Mouse (Mus musculus) embryonic facial prominence, embryonic 15.5 days (tissue): Measurements from ENCODE around the gene Hdac10. TPM values are rescaled to one million over a fixed set of nuclear protein-coding genes. Genes with fewer than 3 reads are reported as not detected.

Experiments
- ATAC-seq: fragments of 200-750 bp; cut with Nextera tagmentation; 2 replicates; pipeline ENCODE4 v1.8.0; 2017; ENCODE audit warnings: low read depth, moderate TSS enrichment; ENCODE audit not compliant: insufficient number of reproducible peaks, low FRiP score, low TSS enrichment
- H3K27ac ChIP-seq: fragments of 300-500 bp; sonication (generic); replicated peaks from 2 replicates; pipeline ENCODE4 v1.5.1; 2015; ENCODE audit warnings: mild to moderate bottlenecking, inconsistent platforms
- H3K27me3 ChIP-seq: fragments of 300-500 bp; sonication (generic); 2 replicates; pipeline ENCODE4 v1.6.1; 2015; ENCODE audit warnings: inconsistent platforms
- H3K36me3 ChIP-seq: fragments of 300-500 bp; sonication (generic); 2 replicates; pipeline ENCODE4 v1.6.1; 2015; ENCODE audit warnings: mild to moderate bottlenecking, inconsistent platforms
- H3K4me1 ChIP-seq: fragments of 300-500 bp; sonication (generic); 2 replicates; pipeline ENCODE4 v1.6.1; 2015; ENCODE audit warnings: inconsistent platforms
- H3K4me2 ChIP-seq: fragments of 300-500 bp; sonication (generic); replicated peaks from 2 replicates; pipeline ENCODE4 v1.6.1; 2015; ENCODE audit warnings: mild to moderate bottlenecking, inconsistent platforms
- H3K4me3 ChIP-seq: fragments of 300-500 bp; sonication (generic); replicated peaks from 2 replicates; pipeline ENCODE4 v1.5.1; 2015; ENCODE audit warnings: mild to moderate bottlenecking, inconsistent platforms
- H3K9ac ChIP-seq: fragments of 300-500 bp; sonication (generic); 2 replicates; pipeline ENCODE4 v1.6.1; 2015; ENCODE audit warnings: inconsistent platforms
- H3K9me3 ChIP-seq: fragments of 300-500 bp; sonication (generic); replicated peaks from 2 replicates; pipeline ENCODE4 v1.6.1; 2016; ENCODE audit warnings: inconsistent platforms
- WGBS: fragments of 180-500 bp; shearing (Covaris S2); methylation state at CpG from one replicate; pipeline ENCODE4 v1.1.7; 2015; 5-methylcytosine and 5-hydroxymethylcytosine counted together
- polyA plus RNA-seq: library from polyadenylated mRNA; unstranded; fragments of >200 nt; fragmentation: Nextera tagmentation; extraction: Ambion mirVana; gene quantifications from 2 replicates; pipeline ENCODE4 v1.2.1, GENCODE M21; 2015

Hdac10 gene
- polyA plus RNA-seq, 1 experiment from 2014 or later: 25.7 TPM

GRCm38 (mm10) chr15:89138531-89138930 is 10.0 kb upstream of the Hdac10 start:
- Histone ChIP-seq H3K9ac (no peak overlapping the region), H3K4me2 (no peak overlapping the region), H3K9me3 (no peaks in the 10 kb centered on the region), H3K4me1 (peaks cover 20% of the 10 kb centered on the region), H3K4me3 (no peak overlapping the region), H3K27ac (no peak overlapping the region), H3K27me3 (peaks cover 49% of the 10 kb centered on the region), H3K36me3 (no peaks in the 10 kb centered on the region)
- 95% methylated on average over 6 of the region's 6 CpGs for WGBS
- ATAC-seq: no peak

- H3K27ac ChIP-seq: no peak overlapping the region
- no peak overlapping the region for H3K4me3 ChIP-seq
- H3K4me2 ChIP-seq: no peak overlapping the region
- H3K4me1 ChIP-seq: peaks cover 20% of the 10 kb centered on the region
- peaks cover 49% of the 10 kb centered on the region for H3K27me3 ChIP-seq
- no peak overlapping the region for H3K9ac ChIP-seq
- no peaks in the 10 kb centered on the region for H3K9me3 ChIP-seq
- 81% methylated on average over 7 of the region's 7 CpGs for WGBS
- no peaks in the 10 kb centered on the region for H3K36me3 ChIP-seq
- no peak for ATAC-seq
Measured at GRCm38 (mm10) chr15:89138046-89138405, 9.5 kb upstream of the Hdac10 start.

GRCm38 (mm10) chr15:89137378-89138045 is 9.0 kb upstream of the Hdac10 start:
- Histone ChIP-seq H3K36me3 (no peaks in the 10 kb centered on the region), H3K9ac (no peak overlapping the region), H3K27me3 (peaks cover 46% of the 10 kb centered on the region), H3K4me1 (peaks cover 20% of the 10 kb centered on the region), H3K9me3 (no peaks in the 10 kb centered on the region), H3K4me2 (no peak overlapping the region), H3K27ac (no peak overlapping the region), H3K4me3 (no peak overlapping the region)
- ATAC-seq: no peak
- 56% methylated on average over 11 of the region's 11 CpGs for WGBS

- no peaks in the 10 kb centered on the region for H3K36me3 ChIP-seq
- no peak overlapping the region for H3K9ac ChIP-seq
- H3K27me3 ChIP-seq: peaks cover 37% of the 10 kb centered on the region
- peaks cover 20% of the 10 kb centered on the region for H3K4me1 ChIP-seq
- H3K4me3 ChIP-seq: no peak overlapping the region
- no peak overlapping the region for H3K27ac ChIP-seq
- H3K4me2 ChIP-seq: no peak overlapping the region
- no peak for ATAC-seq
- no peaks in the 10 kb centered on the region for H3K9me3 ChIP-seq
- 96% methylated on average over 5 of the region's 5 CpGs for WGBS
Measured at GRCm38 (mm10) chr15:89136461-89137155, 8.1 kb upstream of the Hdac10 start.

GRCm38 (mm10) chr15:89131316-89131715 is 2.8 kb upstream of the Hdac10 start:
- no peak overlapping the region for H3K9ac ChIP-seq
- no peak overlapping the region for H3K4me3 ChIP-seq
- no peak overlapping the region for H3K27ac ChIP-seq
- no peak for ATAC-seq
- WGBS: 76% methylated on average over 3 of the region's 3 CpGs
- no peak overlapping the region for H3K4me2 ChIP-seq
- H3K9me3 ChIP-seq: no peaks in the 10 kb centered on the region
- H3K27me3 ChIP-seq: no peaks in the 10 kb centered on the region
- peaks cover 15% of the 10 kb centered on the region for H3K4me1 ChIP-seq
- H3K36me3 ChIP-seq: no peaks in the 10 kb centered on the region

GRCm38 (mm10) chr15:89130245-89130644 is 1.7 kb upstream of the Hdac10 start:
- no peak overlapping the region for H3K27ac ChIP-seq
- H3K36me3 ChIP-seq: 0 out of 2 replicates have a peak, but pooled peaks cover 9% of the 10 kb centered on the region
- H3K27me3 ChIP-seq: no peaks in the 10 kb centered on the region
- no peak for ATAC-seq
- H3K9me3 ChIP-seq: no peaks in the 10 kb centered on the region
- no peak overlapping the region for H3K9ac ChIP-seq
- H3K4me2 ChIP-seq: no peak overlapping the region
- H3K4me1 ChIP-seq: peaks cover 15% of the 10 kb centered on the region
- H3K4me3 ChIP-seq: no peak overlapping the region

- 83% methylated on average over 8 of the region's 8 CpGs for WGBS
- peak overlapping the region; percentile 71 for H3K4me3 ChIP-seq
- peak overlapping the region; percentile 89 for H3K4me2 ChIP-seq
- H3K27me3 ChIP-seq: no peaks in the 10 kb centered on the region
- H3K27ac ChIP-seq: no peak overlapping the region
- no peaks in the 10 kb centered on the region for H3K9me3 ChIP-seq
- H3K36me3 ChIP-seq: peaks cover 13% of the 10 kb centered on the region; the same call in 1 of the 2 replicates
- no peak for ATAC-seq
- H3K9ac ChIP-seq: peak overlapping the region; percentile 64; the same call in 1 of the 2 replicates
- peaks cover 27% of the 10 kb centered on the region for H3K4me1 ChIP-seq
Measured at GRCm38 (mm10) chr15:89127364-89127940, 1.0 kb downstream of the Hdac10 start.

GRCm38 (mm10) chr15:89126622-89127021 is 1.9 kb downstream of the Hdac10 start:
- peaks cover 13% of the 10 kb centered on the region; the same call in 1 of the 2 replicates for H3K36me3 ChIP-seq
- H3K4me3 ChIP-seq: no peak overlapping the region
- ATAC-seq: no peak
- peaks cover 35% of the 10 kb centered on the region for H3K4me1 ChIP-seq
- no peaks in the 10 kb centered on the region for H3K9me3 ChIP-seq
- WGBS: 83% methylated on average over 8 of the region's 8 CpGs
- no peak overlapping the region for H3K4me2 ChIP-seq
- H3K27ac ChIP-seq: no peak overlapping the region
- H3K9ac ChIP-seq: no peak overlapping the region
- no peaks in the 10 kb centered on the region for H3K27me3 ChIP-seq

GRCm38 (mm10) chr15:89125351-89125750 is 3.1 kb downstream of the Hdac10 start:
- H3K4me2 ChIP-seq: no peak overlapping the region
- H3K27me3 ChIP-seq: no peaks in the 10 kb centered on the region
- H3K9me3 ChIP-seq: no peaks in the 10 kb centered on the region
- H3K4me3 ChIP-seq: no peak overlapping the region
- 90% methylated on average over 9 of the region's 9 CpGs for WGBS
- H3K4me1 ChIP-seq: peaks cover 48% of the 10 kb centered on the region
- ATAC-seq: no peak
- H3K9ac ChIP-seq: no peak overlapping the region
- peaks cover 17% of the 10 kb centered on the region; the same call in 1 of the 2 replicates for H3K36me3 ChIP-seq
- H3K27ac ChIP-seq: no peak overlapping the region

- no peak overlapping the region for H3K4me3 ChIP-seq
- ATAC-seq: no peak
- H3K9me3 ChIP-seq: no peaks in the 10 kb centered on the region
- 86% methylated on average over 3 of the region's 3 CpGs for WGBS
- no peak overlapping the region for H3K4me2 ChIP-seq
- peaks cover 26% of the 10 kb centered on the region for H3K36me3 ChIP-seq
- no peaks in the 10 kb centered on the region for H3K27me3 ChIP-seq
- no peak overlapping the region for H3K9ac ChIP-seq
- no peak overlapping the region for H3K27ac ChIP-seq
- H3K4me1 ChIP-seq: peaks cover 55% of the 10 kb centered on the region
Measured at GRCm38 (mm10) chr15:89124312-89124711, 4.2 kb downstream of the Hdac10 start.

- Histone ChIP-seq H3K27ac (peak overlapping the region; percentile 87), H3K9ac (peak overlapping the region; percentile 87), H3K4me2 (peak overlapping the region; percentile 91), H3K27me3 (no peaks in the 10 kb centered on the region), H3K9me3 (no peaks in the 10 kb centered on the region), H3K4me1 (peaks cover 50% of the 10 kb centered on the region), H3K4me3 (peak overlapping the region; percentile 96), H3K36me3 (peaks cover 32% of the 10 kb centered on the region)
- WGBS: 28% methylated on average over 11 of the region's 11 CpGs
- no peak for ATAC-seq
Measured at GRCm38 (mm10) chr15:89123595-89123994, 4.9 kb downstream of the Hdac10 start.
